16 mouse cellular contexts compared by ENCODE assay signal in genomic region chr5:106376781-106377525, GRCm38 (mm10).
A peak's percentile ranks its signal among the peaks of the same experiment; 100 is the strongest.
DNase-seq lines count a peak whose midpoint lies in the region; ATAC-seq and TF ChIP-seq lines count a peak whose summit lies in the region.
"Had no signal": no experiment of that assay in that cellular context is flagged by ENCODE, and none has a peak within 500 bp of the region (broad histone marks: within the 10 kb centered on the region; RNA-seq: fewer than 3 reads in every experiment).

No protein-coding gene starts in this region.

- H3K4me3 ChIP-seq in layer of hippocampus, adult 2 months = no peak overlapping the region
- no peak overlapping the region for H3K4me3 ChIP-seq in forebrain, embryonic 14.5 days (ENCODE audit: low read depth, low read length)
- H3K4me3 ChIP-seq in hindbrain, embryonic 15.5 days = no peak overlapping the region
- H3K4me3 ChIP-seq in midbrain, embryonic 16.5 days (ENCODE audit: low read depth, low read length) = no peak overlapping the region
- H3K4me3 ChIP-seq in intestine, embryonic 15.5 days (replicated peaks) = no peak overlapping the region
- H3K4me3 ChIP-seq: heart, embryonic 10.5 days had no signal

- H3K4me2 ChIP-seq in forebrain, embryonic 14.5 days (ENCODE audit: low read length) = peak overlapping the region; percentile 10; the same call in 1 of the 2 replicates
- peak overlapping the region; percentile 40 for H3K4me2 ChIP-seq in hindbrain, embryonic 15.5 days
- peak overlapping the region; percentile 15; the same call in 1 of the 2 replicates for H3K4me2 ChIP-seq in midbrain, embryonic 16.5 days (ENCODE audit: low read length)
- no peak overlapping the region for H3K4me2 ChIP-seq in intestine, embryonic 15.5 days (replicated peaks)

- H3K9me3 ChIP-seq in forebrain, embryonic 14.5 days (replicated peaks; ENCODE audit: control insufficient read depth, low read length) = no peaks in the 10 kb centered on the region
- H3K9me3 ChIP-seq in hindbrain, embryonic 15.5 days = no peaks in the 10 kb centered on the region
- peaks cover 6% of the 10 kb centered on the region for H3K9me3 ChIP-seq in midbrain, embryonic 16.5 days (replicated peaks; ENCODE audit: control insufficient read depth, low read length, poor library complexity, severe bottlenecking)
- no peaks in the 10 kb centered on the region for H3K9me3 ChIP-seq in intestine, embryonic 15.5 days
- H3K9me3 ChIP-seq: heart, embryonic 10.5 days had no signal

- ATAC-seq in forebrain, embryonic 14.5 days = peak; percentile 69
- ATAC-seq in hindbrain, embryonic 15.5 days (ENCODE audit: low FRiP score, low read depth) = 0 out of 2 replicates have a peak, but pooled peaks have one; percentile 15
- ATAC-seq in midbrain, embryonic 16.5 days = peak; percentile 48
- no peak for ATAC-seq in intestine, embryonic 15.5 days
- ATAC-seq: intestine, embryonic 16.5 days had no signal

- no peak overlapping the region for H3K27ac ChIP-seq in layer of hippocampus, adult 2 months
- no peak overlapping the region for H3K27ac ChIP-seq in forebrain, embryonic 14.5 days (ENCODE audit: low read depth, low read length)
- H3K27ac ChIP-seq in hindbrain, embryonic 15.5 days (replicated peaks) = no peak overlapping the region
- no peak overlapping the region for H3K27ac ChIP-seq in midbrain, embryonic 16.5 days (ENCODE audit: low read length)
- no peak overlapping the region for H3K27ac ChIP-seq in intestine, embryonic 15.5 days
- H3K27ac ChIP-seq: heart, embryonic 10.5 days; liver, embryonic 14.5 days had no signal

- no peak for DNase-seq in layer of hippocampus, adult 2 months (ENCODE audit: low spot score in 2 of 2)
- DNase-seq in layer of hippocampus, postnatal 10 days (ENCODE audit: low spot score in 2 of 2) = no peak
- peak; percentile 66 for DNase-seq in forebrain, embryonic 14.5 days (ENCODE audit: low spot score)
- DNase-seq in T-cell, adult 2 months (ENCODE audit: low spot score) = no peak
- DNase-seq: adrenal gland, adult 8-10 months; cerebellum, adult 8-10 months; heart, postnatal 14 days; kidney, postnatal 10 days; lung, postnatal 10 days; thymus, postnatal 14 days had no signal

- H3K9ac ChIP-seq in forebrain, embryonic 14.5 days (ENCODE audit: low read length) = no peak overlapping the region
- no peak overlapping the region for H3K9ac ChIP-seq in hindbrain, embryonic 15.5 days
- H3K9ac ChIP-seq in midbrain, embryonic 16.5 days (ENCODE audit: low read depth, low read length) = no peak overlapping the region
- H3K9ac ChIP-seq in intestine, embryonic 15.5 days = no peak overlapping the region
- H3K9ac ChIP-seq: liver, embryonic 14.5 days had no signal

- no peaks in the 10 kb centered on the region for H3K4me1 ChIP-seq in forebrain, embryonic 14.5 days (ENCODE audit: control insufficient read depth, insufficient read depth, low read length)
- no peaks in the 10 kb centered on the region; the same call in 1 of the 2 replicates for H3K4me1 ChIP-seq in hindbrain, embryonic 15.5 days (replicated peaks)
- H3K4me1 ChIP-seq in midbrain, embryonic 16.5 days (ENCODE audit: control insufficient read depth, insufficient read depth, low read length) = no peaks in the 10 kb centered on the region
- H3K4me1 ChIP-seq in intestine, embryonic 15.5 days (replicated peaks) = no peaks in the 10 kb centered on the region
- H3K4me1 ChIP-seq: heart, embryonic 10.5 days had no signal

- peaks cover 7% of the 10 kb centered on the region; the same call in 1 of the 2 replicates for H3K27me3 ChIP-seq in forebrain, embryonic 14.5 days (replicated peaks; ENCODE audit: control insufficient read depth, insufficient read depth, low read length)
- no peaks in the 10 kb centered on the region for H3K27me3 ChIP-seq in hindbrain, embryonic 15.5 days
- no peaks in the 10 kb centered on the region for H3K27me3 ChIP-seq in midbrain, embryonic 16.5 days (ENCODE audit: control insufficient read depth, insufficient read depth, low read depth, low read length)
- H3K27me3 ChIP-seq in intestine, embryonic 15.5 days (replicated peaks) = no peaks in the 10 kb centered on the region

- TF ChIP-seq CTCF in layer of hippocampus, adult 2 months (conservative IDR thresholded peaks at IDR 0.05) = 0 out of 2 replicates have a peak, but pooled peaks have one; percentile 7

- no peaks in the 10 kb centered on the region for H3K36me3 ChIP-seq in forebrain, embryonic 14.5 days (ENCODE audit: control insufficient read depth, insufficient read depth, low read length)
- no peaks in the 10 kb centered on the region for H3K36me3 ChIP-seq in hindbrain, embryonic 15.5 days
- H3K36me3 ChIP-seq in midbrain, embryonic 16.5 days (ENCODE audit: control insufficient read depth, insufficient read depth, low read length) = no peaks in the 10 kb centered on the region
- no peaks in the 10 kb centered on the region for H3K36me3 ChIP-seq in intestine, embryonic 15.5 days
- H3K36me3 ChIP-seq: heart, embryonic 10.5 days had no signal

- WGBS in forebrain, embryonic 14.5 days = 32% methylated on average over 25 of the region's 25 CpGs
- 45% methylated on average over 25 of the region's 25 CpGs for WGBS in hindbrain, embryonic 15.5 days
- WGBS in midbrain, embryonic 16.5 days = 59% methylated on average over 25 of the region's 25 CpGs
- WGBS in intestine, embryonic 15.5 days = 85% methylated on average over 25 of the region's 25 CpGs
